Mouse (Mus musculus) effector memory CD4-positive, alpha-beta T cell, adult 7 months (primary cell): Measurements from ENCODE around the gene Sumo2. TPM values are rescaled to one million over a fixed set of nuclear protein-coding genes. Genes with fewer than 3 reads are reported as not detected.

Experiments used
- polyA plus RNA-seq: library from polyadenylated mRNA; unstranded; fragments of 100-300 nt; shearing (Covaris generic); gene quantifications from one replicate; pipeline ENCODE4 v1.2.1, GENCODE M21; 2017

Sumo2 gene
- 690 TPM for polyA plus RNA-seq

GRCm38 (mm10) chr11:115536038-115536681 is at the start of gene Sumo2:
Gene Sumo2, minus strand, starts transcription at chr11:115536276.

GRCm38 (mm10) chr11:115564064-115564809 is 28.2 kb upstream of the Sumo2 start, which contains the start of gene Nup85:
Gene Nup85, plus strand, starts transcription at chr11:115564434.

GRCm38 (mm10) chr11:115514238-115514663 is 21.8 kb downstream of the Sumo2 start, which contains the start of gene Jpt1:
Gene Jpt1, minus strand, starts transcription at chr11:115514387.

GRCm38 (mm10) chr11:115491356-115492083 is 44.6 kb downstream of the Sumo2 start, which contains the start of gene Nt5c:
Gene Nt5c, minus strand, starts transcription at chr11:115491862.

GRCm38 (mm10) chr11:115475025-115475757 is 60.9 kb downstream of the Sumo2 start, which contains the start of gene Armc7:
Gene Armc7, plus strand, starts transcription at chr11:115475667.

Other genes starting within 250 kb of the Sumo2 start
- gene Fads6, start 238.6 kb downstream of the Sumo2 start, polyA plus RNA-seq: 0.17 TPM
- not detected for gene Otop2, start 229.1 kb downstream of the Sumo2 start, polyA plus RNA-seq
- gene Ush1g, start 214.2 kb downstream of the Sumo2 start, polyA plus RNA-seq: not detected
- 0.32 TPM for gene Otop3, start 201.5 kb downstream of the Sumo2 start, polyA plus RNA-seq
- gene Hid1, start 168.5 kb downstream of the Sumo2 start, polyA plus RNA-seq: 47.3 TPM
- 0.34 TPM for gene Cdr2l, start 154.4 kb downstream of the Sumo2 start, polyA plus RNA-seq
- 82.4 TPM for gene Mrpl58, start 132.5 kb downstream of the Sumo2 start, polyA plus RNA-seq
- gene Atp5h, start 116.3 kb downstream of the Sumo2 start, polyA plus RNA-seq: 600 TPM
- 81.7 TPM for gene Kctd2, start 116.1 kb downstream of the Sumo2 start, polyA plus RNA-seq
- gene Trim80, start 95.7 kb downstream of the Sumo2 start, polyA plus RNA-seq: 0.45 TPM
- gene Slc16a5, start 73.8 kb downstream of the Sumo2 start, polyA plus RNA-seq: 1.3 TPM
- 45.1 TPM for gene Armc7, start 60.6 kb downstream of the Sumo2 start, polyA plus RNA-seq
- 208 TPM for gene Nt5c, start 44.4 kb downstream of the Sumo2 start, polyA plus RNA-seq
- gene Jpt1, start 21.9 kb downstream of the Sumo2 start, polyA plus RNA-seq: 368 TPM
- gene Nup85, start 28.2 kb upstream of the Sumo2 start, polyA plus RNA-seq: 58.3 TPM
- 94.3 TPM for gene Mrps7, start 67.6 kb upstream of the Sumo2 start, polyA plus RNA-seq
- 33.7 TPM for gene Gga3, start 67.8 kb upstream of the Sumo2 start, polyA plus RNA-seq
- 499 TPM for gene Mif4gd, start 76.7 kb upstream of the Sumo2 start, polyA plus RNA-seq
- 77.3 TPM for gene Slc25a19, start 92.0 kb upstream of the Sumo2 start, polyA plus RNA-seq
- gene Grb2, start 172.3 kb upstream of the Sumo2 start, polyA plus RNA-seq: 258 TPM
- gene Tmem94, start 229.2 kb upstream of the Sumo2 start, polyA plus RNA-seq: 16.2 TPM